Comparison of ENCODE assay signal across 21 mouse cellular contexts in genomic region chr2:3721974-3722373, GRCm38 (mm10).
"Had no signal": no experiment of that assay in that cellular context is flagged by ENCODE, and none has a peak within 500 bp of the region (broad histone marks: within the 10 kb centered on the region; RNA-seq: fewer than 3 reads in every experiment).

No protein-coding gene starts in this region.

- H3K4me3 ChIP-seq: kidney, embryonic 15.5 days; limb, embryonic 12.5 days; limb, embryonic 15.5 days; midbrain, embryonic 10.5 days; midbrain, embryonic 13.5 days; myocyte; neural tube, embryonic 13.5 days had no signal

- H3K27ac ChIP-seq: kidney, embryonic 15.5 days; limb, embryonic 12.5 days; limb, embryonic 15.5 days; liver, embryonic 14.5 days; macrophage; midbrain, embryonic 10.5 days; midbrain, embryonic 13.5 days; neural tube, embryonic 13.5 days; stomach, postnatal 0 days had no signal

- DNase-seq: kidney, adult 8-10 months; kidney, postnatal 10 days; kidney, postnatal 4 days; left cerebral cortex, postnatal 4 days; liver, postnatal 0 days; lung, embryonic 14.5 days; retina, postnatal 1 day; right cerebral cortex, postnatal 25 days; thymus, adult 2 months; thymus, postnatal 14 days had no signal

- H3K36me3 ChIP-seq: kidney, embryonic 15.5 days; limb, embryonic 12.5 days; limb, embryonic 15.5 days; midbrain, embryonic 10.5 days; midbrain, embryonic 13.5 days; neural tube, embryonic 13.5 days had no signal

- ATAC-seq: liver, postnatal 0 days; midbrain, embryonic 13.5 days; midbrain, embryonic 16.5 days had no signal

- H3K27me3 ChIP-seq: kidney, embryonic 15.5 days; limb, embryonic 12.5 days; limb, embryonic 15.5 days; midbrain, embryonic 13.5 days; neural tube, embryonic 13.5 days had no signal
